Mouse (Mus musculus): ENCODE measurements around the gene Zfp629. TPM values are rescaled to one million over a fixed set of nuclear protein-coding genes. Genes with fewer than 3 reads are reported as not detected.

The Zfp629 gene
- polyA plus RNA-seq, 1 experiment from 2014 or later, result 9.6 TPM

- peaks cover 18% of the 10 kb centered on the region for H3K4me1 ChIP-seq (ENCODE audit: control insufficient read depth, insufficient read depth, low read length)
- peak overlapping the region; percentile 86 for H3K9ac ChIP-seq (ENCODE audit: low read length)
- peaks cover 8% of the 10 kb centered on the region for H3K36me3 ChIP-seq (ENCODE audit: control insufficient read depth, insufficient read depth)
- no peaks in the 10 kb centered on the region for H3K9me3 ChIP-seq (replicated peaks; ENCODE audit: control insufficient read depth, low read length)
- WGBS, result 1% methylated on average over 22 of the region's 28 CpGs
- ATAC-seq (replicated peaks; ENCODE audit: extremely low read depth, insufficient read depth, low FRiP score), result peak; percentile 52
- H3K4me2 ChIP-seq (ENCODE audit: low read depth, low read length), result peak overlapping the region; percentile 98
- H3K4me3 ChIP-seq (ENCODE audit: low read length), result peak overlapping the region; percentile 86
- peak overlapping the region; percentile 77 for H3K27ac ChIP-seq (ENCODE audit: low read length)
- H3K27me3 ChIP-seq (ENCODE audit: control insufficient read depth, insufficient read depth, low read length), result no peaks in the 10 kb centered on the region
These were observed 42.0 kb downstream of the Zfp629 start for GRCm38 (mm10) chr7:127573503-127574008.

- peak within 1 kb of the TSS; percentile 98 for H3K4me2 ChIP-seq (ENCODE audit: low read depth, low read length)
- WGBS, result under 1% methylated on average over 17 of the region's 17 CpGs
These were observed 42.6 kb downstream of the Zfp629 start, which contains the start of gene Phkg2 for GRCm38 (mm10) chr7:127572895-127573471. Gene Phkg2 (plus strand): TSS chr7:127573340.

GRCm38 (mm10) chr7:127564381-127565150, 51.0 kb downstream of the Zfp629 start:
- peak; percentile 86 for ATAC-seq (replicated peaks; ENCODE audit: extremely low read depth, insufficient read depth, low FRiP score)
- Histone ChIP-seq H3K27ac (ENCODE audit: low read length) (peak overlapping the region; percentile 62), H3K9me3 (replicated peaks; ENCODE audit: control insufficient read depth, low read length) (no peaks in the 10 kb centered on the region), H3K4me1 (ENCODE audit: control insufficient read depth, insufficient read depth, low read length) (peaks cover 12% of the 10 kb centered on the region), H3K27me3 (ENCODE audit: control insufficient read depth, insufficient read depth, low read length) (no peaks in the 10 kb centered on the region), H3K9ac (ENCODE audit: low read length) (no peak overlapping the region), H3K4me2 (ENCODE audit: low read depth, low read length) (no peak overlapping the region), H3K4me3 (ENCODE audit: low read length) (no peak overlapping the region), H3K36me3 (ENCODE audit: control insufficient read depth, insufficient read depth) (peaks cover 29% of the 10 kb centered on the region)
- WGBS, result 41% methylated on average over 6 of the region's 6 CpGs

More at GRCm38 (mm10) chr7:127572895-127573471, 42.6 kb downstream of the Zfp629 start, which contains the start of gene Phkg2:
- H3K27me3 ChIP-seq (ENCODE audit: control insufficient read depth, insufficient read depth, low read length), result no peaks in the 10 kb centered on the region
- peaks cover 8% of the 10 kb centered on the region for H3K36me3 ChIP-seq (ENCODE audit: control insufficient read depth, insufficient read depth)
- peak within 1 kb of the TSS; percentile 86 for H3K9ac ChIP-seq (ENCODE audit: low read length)
- ATAC-seq (replicated peaks; ENCODE audit: extremely low read depth, insufficient read depth, low FRiP score), result peak; percentile 97
- peak within 1 kb of the TSS; percentile 77 for H3K27ac ChIP-seq (ENCODE audit: low read length)
- H3K4me1 ChIP-seq (ENCODE audit: control insufficient read depth, insufficient read depth, low read length), result peaks cover 18% of the 10 kb centered on the region
- H3K4me3 ChIP-seq (ENCODE audit: low read length), result peak within 1 kb of the TSS; percentile 86
- H3K9me3 ChIP-seq (replicated peaks; ENCODE audit: control insufficient read depth, low read length), result no peaks in the 10 kb centered on the region

- 85% methylated on average over 5 of the region's 5 CpGs for WGBS
- H3K9ac ChIP-seq (ENCODE audit: low read length), result no peak within 1 kb of the TSS
- no peaks in the 10 kb centered on the region for H3K27me3 ChIP-seq (ENCODE audit: control insufficient read depth, insufficient read depth, low read length)
- no peak within 1 kb of the TSS for H3K4me2 ChIP-seq (ENCODE audit: low read depth, low read length)
- no peak within 1 kb of the TSS for H3K4me3 ChIP-seq (ENCODE audit: low read length)
- H3K9me3 ChIP-seq (replicated peaks; ENCODE audit: control insufficient read depth, low read length), result no peaks in the 10 kb centered on the region
- H3K27ac ChIP-seq (ENCODE audit: low read length), result no peak within 1 kb of the TSS
- peaks cover 12% of the 10 kb centered on the region for H3K4me1 ChIP-seq (ENCODE audit: control insufficient read depth, insufficient read depth, low read length)
- no peak for ATAC-seq (replicated peaks; ENCODE audit: extremely low read depth, insufficient read depth, low FRiP score)
- H3K36me3 ChIP-seq (ENCODE audit: control insufficient read depth, insufficient read depth), result peaks cover 53% of the 10 kb centered on the region
These were observed 54.2 kb downstream of the Zfp629 start, which contains the start of gene Tmem265 for GRCm38 (mm10) chr7:127561340-127561858. Gene Tmem265 (plus strand): TSS chr7:127561390.

- no peak for ATAC-seq (replicated peaks; ENCODE audit: extremely low read depth, insufficient read depth, low FRiP score)
- Histone ChIP-seq H3K9ac (ENCODE audit: low read length) (no peak overlapping the region), H3K4me2 (ENCODE audit: low read depth, low read length) (no peak overlapping the region), H3K36me3 (ENCODE audit: control insufficient read depth, insufficient read depth) (peaks cover 57% of the 10 kb centered on the region), H3K27me3 (ENCODE audit: control insufficient read depth, insufficient read depth, low read length) (no peaks in the 10 kb centered on the region), H3K9me3 (replicated peaks; ENCODE audit: control insufficient read depth, low read length) (no peaks in the 10 kb centered on the region), H3K4me3 (ENCODE audit: low read length) (no peak overlapping the region), H3K4me1 (ENCODE audit: control insufficient read depth, insufficient read depth, low read length) (peaks cover 12% of the 10 kb centered on the region), H3K27ac (ENCODE audit: low read length) (no peak overlapping the region)
- 96% methylated on average over 11 of the region's 11 CpGs for WGBS
These were observed 55.0 kb downstream of the Zfp629 start for GRCm38 (mm10) chr7:127560580-127560979.

Other genes starting within 250 kb of the Zfp629 start
- 5.3 and 5.5 TPM in 2 replicates for gene Zfp747, start 239.7 kb downstream of the Zfp629 start, polyA plus RNA-seq (2015; fragmentation: Nextera tagmentation; extraction: Ambion mirVana)
- 4.5 and 4.9 TPM in 2 replicates for gene 9130019O22Rik, start 228.6 kb downstream of the Zfp629 start, polyA plus RNA-seq (2015; fragmentation: Nextera tagmentation; extraction: Ambion mirVana)
- 4.7 and 5.6 TPM in 2 replicates for gene E430018J23Rik, start 222.2 kb downstream of the Zfp629 start, polyA plus RNA-seq (2015; fragmentation: Nextera tagmentation; extraction: Ambion mirVana)
- gene Zfp764, start 209.0 kb downstream of the Zfp629 start, polyA plus RNA-seq (2015; fragmentation: Nextera tagmentation; extraction: Ambion mirVana), result 6.5 and 6.6 TPM in 2 replicates
- 14.1 and 14.8 TPM in 2 replicates for gene Zfp688, start 193.7 kb downstream of the Zfp629 start, polyA plus RNA-seq (2015; fragmentation: Nextera tagmentation; extraction: Ambion mirVana)
- gene Zfp689, start 166.6 kb downstream of the Zfp629 start, polyA plus RNA-seq (2015; fragmentation: Nextera tagmentation; extraction: Ambion mirVana), result 3.6 and 4.3 TPM in 2 replicates
- gene Prr14, start 156.2 kb downstream of the Zfp629 start, polyA plus RNA-seq (2015; fragmentation: Nextera tagmentation; extraction: Ambion mirVana), result 31.6 and 31.8 TPM in 2 replicates
- gene Fbrs, start 136.6 kb downstream of the Zfp629 start, polyA plus RNA-seq (2015; fragmentation: Nextera tagmentation; extraction: Ambion mirVana), result 8.3 and 8.9 TPM in 2 replicates
- 27.7 and 29.8 TPM in 2 replicates for gene Srcap, start 103.8 kb downstream of the Zfp629 start, polyA plus RNA-seq (2015; fragmentation: Nextera tagmentation; extraction: Ambion mirVana)
- gene Gm42715, start 96.2 kb downstream of the Zfp629 start, polyA plus RNA-seq (2015; fragmentation: Nextera tagmentation; extraction: Ambion mirVana), result 8.7 and 9.2 TPM in 2 replicates
- gene Tmem265, start 54.4 kb downstream of the Zfp629 start, polyA plus RNA-seq (2015; fragmentation: Nextera tagmentation; extraction: Ambion mirVana), result 3.8 and 3.9 TPM in 2 replicates
- 33.2 and 36.6 TPM in 2 replicates for gene Phkg2, start 42.5 kb downstream of the Zfp629 start, polyA plus RNA-seq (2015; fragmentation: Nextera tagmentation; extraction: Ambion mirVana)
- 14.0 and 15.8 TPM in 2 replicates for gene Ccdc189, start 27.2 kb downstream of the Zfp629 start, polyA plus RNA-seq (2015; fragmentation: Nextera tagmentation; extraction: Ambion mirVana)
- gene Rnf40, start 27.0 kb downstream of the Zfp629 start, polyA plus RNA-seq (2015; fragmentation: Nextera tagmentation; extraction: Ambion mirVana), result 31.1 and 33.9 TPM in 2 replicates
- 36.9 and 37.5 TPM in 2 replicates for gene Bcl7c, start 93.1 kb upstream of the Zfp629 start, polyA plus RNA-seq (2015; fragmentation: Nextera tagmentation; extraction: Ambion mirVana)
- 6.2 and 6.6 TPM in 2 replicates for gene Ctf1, start 96.9 kb upstream of the Zfp629 start, polyA plus RNA-seq (2015; fragmentation: Nextera tagmentation; extraction: Ambion mirVana)
- gene Ctf2, start 116.4 kb upstream of the Zfp629 start, polyA plus RNA-seq (2015; fragmentation: Nextera tagmentation; extraction: Ambion mirVana), result 0.11 TPM in 2 replicates
- 1.3 and 2.1 TPM in 2 replicates for gene Fbxl19, start 128.7 kb upstream of the Zfp629 start, polyA plus RNA-seq (2015; fragmentation: Nextera tagmentation; extraction: Ambion mirVana)
- 20.3 and 21.4 TPM in 2 replicates for gene Orai3, start 154.0 kb upstream of the Zfp629 start, polyA plus RNA-seq (2015; fragmentation: Nextera tagmentation; extraction: Ambion mirVana)
- 10.3 and 12.3 TPM in 2 replicates for gene Setd1a, start 160.9 kb upstream of the Zfp629 start, polyA plus RNA-seq (2015; fragmentation: Nextera tagmentation; extraction: Ambion mirVana)
- not detected in 2 replicates for gene Gm49388, start 169.8 kb upstream of the Zfp629 start, polyA plus RNA-seq (2015; fragmentation: Nextera tagmentation; extraction: Ambion mirVana)
- gene Hsd3b7, start 184.8 kb upstream of the Zfp629 start, polyA plus RNA-seq (2015; fragmentation: Nextera tagmentation; extraction: Ambion mirVana), result 24.5 and 24.9 TPM in 2 replicates
- gene Stx4a, start 208.5 kb upstream of the Zfp629 start, polyA plus RNA-seq (2015; fragmentation: Nextera tagmentation; extraction: Ambion mirVana), result 50.3 and 53.7 TPM in 2 replicates
- 1.0 and 1.3 TPM in 2 replicates for gene Stx1b, start 208.8 kb upstream of the Zfp629 start, polyA plus RNA-seq (2015; fragmentation: Nextera tagmentation; extraction: Ambion mirVana)